Mouse (Mus musculus) megakaryocyte, embryonic 14.5 days (primary cell): ENCODE data around the gene Arf3.

Experiments
- FLI1 ChIP-seq: IDR thresholded peaks from 2 replicates; pipeline ENCODE4 v1.6.1; 2012; ENCODE audit warnings: low read length, inconsistent platforms, mixed read lengths
- GATA1 ChIP-seq: IDR thresholded peaks from 3 replicates; pipeline ENCODE4 v1.6.1; 2012; ENCODE audit warnings: mixed read lengths, low read length, inconsistent platforms, borderline replicate concordance

GRCm38 (mm10) chr15:98765929-98766328, 2.9 kb upstream of the Arf3 start:
- TF ChIP-seq GATA1, result no peak
- no peak for TF ChIP-seq FLI1
